Mouse (Mus musculus): Measurements from ENCODE around the gene Il4i1. TPM values are rescaled to one million over a fixed set of nuclear protein-coding genes. Genes with fewer than 3 reads are reported as not detected.

The Il4i1 gene
- total RNA-seq, 2 experiments from 2014 or later, result 1.9 to 2.3 TPM

DNA sequence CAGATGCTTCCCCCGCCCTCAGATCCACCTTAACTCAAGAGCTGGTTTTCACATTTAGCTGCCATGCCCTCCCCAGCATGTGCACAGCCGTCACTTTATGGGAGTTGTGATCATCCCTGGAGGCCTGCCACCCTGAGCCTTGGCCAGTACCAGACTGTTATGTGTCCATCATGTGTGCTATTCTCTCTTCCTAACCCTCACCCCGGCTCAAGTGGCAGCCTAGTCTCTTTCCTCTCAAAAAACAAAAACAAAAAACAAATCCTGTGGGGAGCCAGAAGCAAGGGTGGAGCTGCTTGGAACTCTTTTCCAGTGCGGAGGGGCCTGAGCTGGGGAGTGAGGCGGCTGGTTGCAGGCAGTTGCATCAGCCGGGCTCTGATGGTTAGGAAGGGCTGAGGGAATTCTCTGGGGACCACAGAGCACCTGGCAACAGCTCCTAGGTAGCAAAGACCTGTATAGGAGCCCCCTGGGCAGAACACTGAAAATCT, 2.6 kb downstream of the Il4i1 start:
- peak; percentile 63 for DNase-seq

DNA sequence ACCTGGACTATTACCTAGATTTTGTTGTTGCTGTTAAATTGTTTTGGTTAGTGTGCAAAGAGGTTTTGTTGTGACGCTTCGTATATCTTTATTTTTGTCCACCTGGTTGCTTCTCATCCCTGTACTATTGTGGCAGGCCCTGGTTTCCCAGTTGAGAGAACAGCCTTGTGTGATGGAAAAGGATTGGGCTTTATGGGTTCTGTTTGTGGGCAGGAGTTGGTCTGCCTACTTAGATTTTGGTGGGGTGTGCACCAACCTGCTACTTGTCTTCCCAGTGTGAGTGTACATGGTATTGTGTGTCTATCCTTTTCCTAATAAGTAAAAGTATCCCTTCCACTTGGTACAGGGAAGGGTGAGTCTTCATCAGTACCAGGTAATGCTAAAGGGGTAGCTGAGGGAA, 3.2 kb downstream of the Il4i1 start:
- DNase-seq, result peak; percentile 1

DNA sequence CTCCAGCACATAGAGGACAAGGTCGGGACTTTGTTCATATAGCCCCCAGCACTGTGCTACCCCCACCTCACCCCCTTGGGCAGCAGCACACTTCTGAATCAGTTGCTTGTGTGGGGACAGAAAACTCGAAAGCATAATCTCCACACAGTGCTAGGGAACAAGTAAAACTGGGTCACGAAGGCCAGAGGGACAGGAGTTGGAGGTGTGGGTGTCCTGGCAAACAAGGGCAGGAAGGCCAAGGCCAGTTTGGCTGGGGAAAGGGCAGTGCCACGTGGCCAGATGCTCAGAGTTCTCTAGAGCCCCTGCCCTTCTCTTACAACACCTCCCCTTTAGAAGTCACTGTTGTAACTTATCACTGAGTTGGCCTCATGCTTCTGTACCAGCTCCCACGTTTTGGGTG, 3.7 kb downstream of the Il4i1 start:
- DNase-seq, result peak; percentile 3

DNA sequence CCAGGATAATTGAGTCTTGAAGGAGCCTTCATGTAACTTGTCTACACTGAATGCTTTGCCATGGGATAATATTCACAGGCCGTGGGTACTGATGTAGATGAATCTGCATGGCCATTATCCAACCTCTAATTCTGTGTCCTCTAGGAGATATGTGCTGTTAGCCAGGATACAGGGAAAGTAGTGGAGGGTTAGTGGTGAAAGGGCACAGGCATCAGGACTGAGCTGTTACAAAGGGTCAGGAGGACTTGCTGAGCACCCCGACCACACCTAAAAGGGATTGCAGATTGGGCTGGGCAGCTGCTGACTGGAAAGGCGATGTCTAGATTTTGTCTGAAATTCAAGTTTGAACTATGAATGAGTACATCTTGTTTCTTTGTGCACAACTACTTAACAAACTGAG, 4.3 kb downstream of the Il4i1 start:
- DNase-seq, result peak; percentile 0

DNA sequence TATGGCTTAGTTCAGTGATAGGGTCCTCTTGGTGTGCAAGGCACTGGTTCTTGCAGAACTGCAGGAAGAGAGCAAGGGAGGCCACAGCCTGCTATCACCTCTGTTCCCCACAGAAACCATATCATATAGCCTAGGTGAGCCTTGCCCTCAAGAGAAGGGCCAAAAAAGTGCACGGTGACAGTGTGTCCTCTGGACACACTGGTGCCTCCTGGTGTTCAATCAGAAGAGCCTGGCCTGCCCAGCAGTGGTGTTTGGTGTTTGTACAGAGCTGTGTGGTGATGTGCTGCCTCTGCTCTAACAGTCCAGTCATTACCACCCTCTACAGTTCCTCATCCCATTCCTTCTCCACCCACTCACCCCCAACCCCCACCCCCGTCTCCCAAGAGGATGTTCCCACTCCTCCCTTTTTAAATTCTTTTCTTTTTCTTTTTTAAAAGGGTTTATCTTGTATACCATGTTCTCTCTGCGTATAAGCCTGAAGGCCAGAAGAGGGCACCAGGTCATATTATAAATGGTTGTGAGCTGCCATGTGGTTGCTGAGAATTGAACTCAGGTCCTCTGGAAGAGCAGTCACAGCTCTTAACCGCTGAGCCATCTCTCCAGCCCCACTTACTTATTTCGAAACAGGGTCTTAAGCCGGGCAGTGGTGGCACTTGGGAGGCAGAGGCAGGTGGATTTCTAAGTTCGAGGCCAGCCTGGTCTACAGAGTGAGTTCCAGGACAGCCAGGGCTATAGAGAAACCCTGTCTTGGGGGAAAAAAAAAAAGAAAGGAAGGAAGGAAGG, 5.7 kb downstream of the Il4i1 start:
- DNase-seq, result peak; percentile 2

DNA sequence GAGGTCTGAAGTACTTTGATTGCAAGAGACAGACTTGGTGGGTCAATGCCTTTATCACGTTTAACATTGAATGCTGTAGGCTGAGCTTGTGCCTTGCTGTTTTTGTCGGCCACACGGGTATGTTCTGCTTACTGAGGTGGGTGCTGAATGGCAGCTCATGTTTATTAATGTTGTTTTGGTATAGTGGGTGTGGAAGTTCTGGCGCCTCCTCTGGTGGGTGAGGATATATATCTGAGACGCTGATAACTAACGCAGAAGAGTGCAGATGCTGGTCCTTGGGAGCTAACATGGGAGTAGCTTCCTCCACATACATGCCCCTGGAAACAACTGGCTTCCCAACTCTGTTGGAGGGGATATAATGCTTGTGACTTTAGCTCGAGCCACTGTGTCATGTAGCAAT, 7.2 kb downstream of the Il4i1 start:
- no peak for DNase-seq

DNA sequence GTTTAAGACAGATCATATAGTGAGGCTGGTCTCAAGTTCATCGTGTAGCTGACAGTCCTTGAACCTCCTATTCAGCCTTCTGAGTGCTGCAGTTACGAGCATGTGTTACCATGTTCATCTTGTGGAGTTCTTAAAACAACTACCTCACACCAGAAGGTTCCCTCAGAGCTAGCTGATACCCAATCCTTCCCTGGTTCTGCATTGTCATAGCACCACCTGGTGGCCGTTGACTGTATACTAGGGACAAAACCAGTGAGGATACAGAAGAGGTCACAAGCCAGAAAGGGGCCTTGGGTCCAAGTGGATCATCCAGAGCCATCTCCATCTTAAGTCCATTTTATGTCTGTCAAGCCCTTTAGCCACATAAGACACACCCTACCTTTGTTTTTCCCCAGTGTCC, 8.7 kb downstream of the Il4i1 start:
- DNase-seq, result peak; percentile 82

DNA sequence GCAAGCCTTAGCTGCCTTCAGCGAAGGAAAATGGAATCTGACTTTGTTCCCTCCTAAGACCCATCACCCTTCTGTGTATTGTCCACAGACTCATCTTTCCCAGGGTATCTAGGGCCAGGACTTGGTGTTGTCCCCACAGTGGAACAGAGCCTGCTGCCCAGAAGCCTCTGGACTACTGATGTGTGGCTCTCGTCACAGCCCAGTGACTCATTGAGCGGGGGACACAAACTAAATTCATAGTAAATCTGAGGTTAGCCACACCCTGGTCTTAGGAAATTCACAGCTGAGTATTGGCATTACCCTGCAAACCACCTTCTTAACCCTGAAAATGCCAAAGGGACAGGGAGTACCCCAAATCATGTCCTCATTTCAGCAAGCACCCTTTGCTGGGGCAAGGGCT, 10.6 kb downstream of the Il4i1 start:
- no peak for DNase-seq

DNA sequence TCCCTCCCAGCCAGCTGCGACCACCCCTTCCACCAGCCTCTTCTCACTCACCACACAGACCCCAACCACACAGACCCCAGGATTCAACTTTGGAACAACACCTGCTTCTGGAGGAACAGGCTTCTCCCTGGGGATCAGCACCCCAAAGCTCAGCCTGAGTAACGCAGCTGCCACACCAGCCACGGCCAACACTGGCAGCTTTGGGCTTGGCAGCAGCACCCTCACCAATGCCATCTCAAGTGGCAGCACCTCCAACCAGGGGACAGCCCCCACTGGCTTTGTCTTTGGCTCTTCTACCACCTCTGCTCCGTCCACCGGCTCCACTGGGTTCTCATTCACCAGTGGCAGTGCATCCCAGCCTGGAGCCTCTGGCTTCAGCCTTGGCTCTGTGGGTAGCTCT, 12.5 kb downstream of the Il4i1 start:
- no peak for DNase-seq

DNA sequence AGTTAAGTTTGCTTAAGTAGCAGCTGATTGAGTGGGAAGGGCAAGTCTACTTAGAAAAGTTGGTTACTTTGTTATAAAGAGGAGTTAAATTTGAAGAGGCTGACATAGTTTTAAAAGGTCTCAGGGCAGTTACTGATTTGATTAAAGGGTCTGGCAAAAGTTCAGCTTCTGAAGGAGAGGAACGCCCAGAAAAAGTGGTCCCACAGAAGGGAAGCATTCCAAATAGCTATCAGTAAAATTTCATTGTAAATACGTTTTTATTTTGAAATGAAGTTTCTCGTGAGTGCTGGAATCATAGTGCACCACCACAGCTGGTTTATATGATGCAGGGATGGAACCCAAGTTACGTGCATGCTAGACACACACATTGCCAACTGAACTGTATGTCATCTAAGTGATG, 16.6 kb downstream of the Il4i1 start:
- no peak for DNase-seq

DNA sequence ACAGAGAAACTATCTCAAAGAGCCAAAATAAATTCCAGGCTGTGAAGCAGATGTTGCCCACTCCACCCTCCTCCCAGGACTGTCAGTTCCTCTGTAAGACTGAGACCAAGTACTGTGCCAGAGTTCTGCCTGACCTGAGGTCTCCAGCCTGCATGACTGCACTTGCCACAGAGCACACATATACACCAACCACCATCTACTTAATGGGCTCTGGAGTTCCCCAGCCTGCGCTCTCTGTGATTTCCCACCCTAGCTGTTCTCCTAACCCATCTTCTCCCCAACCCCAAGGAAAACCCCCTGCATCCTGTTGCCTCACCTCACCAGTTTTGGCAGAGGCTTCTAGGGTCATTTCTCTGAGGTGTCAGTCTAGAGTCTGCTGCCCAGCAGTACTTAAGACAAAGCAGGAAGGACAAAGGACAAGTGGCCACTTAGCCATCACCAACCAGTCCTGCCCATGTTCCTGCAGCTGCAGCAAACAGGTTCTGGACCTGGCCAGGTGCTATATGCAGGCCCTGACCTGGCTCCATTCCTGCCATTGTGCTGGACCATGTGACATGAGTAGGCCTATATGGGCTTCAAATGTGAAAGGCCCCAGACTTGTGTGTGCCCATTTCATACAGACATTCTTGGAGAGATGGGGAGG, 19.3 kb downstream of the Il4i1 start:
- DNase-seq, result no peak

DNA sequence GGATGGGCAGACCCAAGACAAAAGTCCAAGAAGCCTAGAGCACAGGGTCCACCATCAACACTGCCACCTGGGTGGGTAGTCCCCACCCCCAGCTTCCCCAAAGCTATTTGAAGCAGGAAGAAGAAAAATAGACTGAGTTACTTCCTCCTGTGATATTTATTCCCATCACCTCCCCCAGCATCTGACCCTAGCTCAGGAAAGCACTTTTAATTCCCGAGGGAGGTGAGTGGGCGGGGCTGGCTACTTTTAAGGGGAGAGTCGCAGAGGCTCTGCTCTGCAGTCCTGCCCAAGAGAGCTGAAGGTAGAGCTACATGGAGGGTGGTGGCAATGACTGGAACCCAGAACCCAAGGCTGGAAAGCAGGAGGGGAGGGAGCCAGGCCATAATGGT, 19.8 kb downstream of the Il4i1 start:
- DNase-seq, result no peak

DNA sequence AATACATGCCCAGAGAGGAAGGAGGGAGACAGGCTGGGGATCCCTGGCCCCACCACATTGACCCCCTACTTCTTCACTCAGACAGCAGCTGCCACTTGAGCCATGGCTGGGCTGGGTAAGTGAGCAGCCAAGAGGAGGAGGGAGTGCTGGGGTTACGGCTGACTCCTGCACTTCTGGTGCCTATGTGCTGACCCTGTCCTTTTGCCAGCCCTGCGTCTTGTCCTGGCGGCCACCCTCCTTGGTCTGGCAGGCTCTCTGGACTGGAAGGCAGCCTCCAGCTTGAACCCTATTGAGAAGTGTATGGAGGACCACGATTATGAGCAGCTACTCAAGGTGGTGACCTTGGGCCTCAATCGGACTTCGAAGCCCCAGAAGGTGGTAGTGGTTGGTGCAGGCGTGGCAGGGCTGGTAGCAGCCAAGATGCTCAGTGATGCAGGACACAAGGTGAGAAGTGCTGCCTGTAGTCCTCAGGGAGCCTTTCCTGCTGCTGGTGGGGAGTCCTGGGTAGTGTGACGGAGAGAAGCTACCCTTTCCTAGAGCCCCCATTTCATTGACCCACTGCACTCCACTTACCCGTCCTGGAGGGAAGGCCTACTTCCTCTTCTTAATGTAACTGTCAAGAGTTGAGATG, 20.4 kb downstream of the Il4i1 start:
- peak; percentile 48 for DNase-seq

DNA sequence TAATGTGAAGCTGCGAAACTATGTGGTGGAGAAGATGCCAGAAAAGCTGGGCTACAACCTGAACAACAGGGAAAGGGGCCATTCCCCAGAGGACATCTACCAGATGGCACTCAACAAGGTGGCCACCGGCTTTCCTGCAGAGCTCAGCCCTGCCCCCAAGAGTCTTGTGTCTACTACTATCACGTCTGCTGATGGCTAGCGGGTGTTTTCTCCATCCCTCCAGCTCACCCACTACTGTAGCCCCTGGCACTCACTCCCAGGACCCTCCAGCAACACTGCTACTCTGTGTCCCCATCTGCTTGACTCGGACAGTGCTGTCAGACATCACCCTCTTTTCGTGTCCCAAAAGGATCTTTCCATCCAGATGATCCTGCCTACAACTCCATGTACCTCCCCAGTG, 21.9 kb downstream of the Il4i1 start:
- DNase-seq, result no peak

DNA sequence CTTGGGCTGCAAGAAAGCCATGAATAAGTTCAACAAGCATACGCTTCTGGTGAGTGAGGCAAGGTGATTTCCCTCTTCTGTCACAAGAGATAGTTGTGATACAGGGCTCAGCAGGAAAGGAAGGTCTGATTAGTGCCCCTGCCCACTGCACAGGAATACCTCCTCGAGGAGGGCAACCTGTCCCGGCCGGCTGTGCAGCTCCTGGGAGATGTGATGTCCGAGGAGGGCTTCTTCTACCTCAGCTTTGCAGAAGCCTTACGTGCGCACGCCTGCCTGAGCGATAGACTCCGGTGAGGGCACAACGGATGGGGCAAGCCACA, 22.9 kb downstream of the Il4i1 start:
- DNase-seq, result no peak

DNA sequence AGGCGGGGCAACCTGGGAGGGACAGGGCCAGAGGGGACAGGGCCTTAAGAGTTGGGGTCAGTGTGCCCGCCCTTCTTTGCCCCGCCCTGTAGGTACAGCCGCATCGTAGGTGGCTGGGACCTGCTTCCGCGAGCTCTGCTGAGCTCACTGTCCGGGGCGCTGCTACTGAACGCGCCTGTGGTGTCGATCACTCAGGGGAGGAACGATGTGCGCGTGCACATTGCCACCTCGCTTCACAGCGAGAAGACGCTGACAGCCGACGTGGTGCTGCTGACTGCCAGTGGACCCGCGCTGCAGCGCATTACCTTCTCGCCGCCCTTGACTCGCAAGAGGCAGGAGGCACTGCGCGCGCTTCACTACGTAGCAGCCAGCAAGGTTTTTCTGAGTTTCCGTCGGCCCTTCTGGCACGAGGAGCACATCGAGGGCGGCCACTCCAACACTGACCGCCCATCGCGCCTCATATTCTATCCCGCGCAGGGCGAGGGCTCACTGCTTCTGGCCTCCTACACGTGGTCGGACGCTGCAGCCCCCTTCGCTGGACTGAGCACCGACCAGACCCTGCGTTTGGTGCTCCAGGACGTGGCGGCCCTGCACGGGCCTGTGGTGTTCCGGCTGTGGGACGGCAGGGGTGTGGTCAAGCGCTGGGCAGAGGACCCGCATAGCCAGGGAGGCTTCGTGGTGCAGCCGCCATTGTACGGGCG, 23.5 kb downstream of the Il4i1 start:
- DNase-seq, result peak; percentile 52

DNA sequence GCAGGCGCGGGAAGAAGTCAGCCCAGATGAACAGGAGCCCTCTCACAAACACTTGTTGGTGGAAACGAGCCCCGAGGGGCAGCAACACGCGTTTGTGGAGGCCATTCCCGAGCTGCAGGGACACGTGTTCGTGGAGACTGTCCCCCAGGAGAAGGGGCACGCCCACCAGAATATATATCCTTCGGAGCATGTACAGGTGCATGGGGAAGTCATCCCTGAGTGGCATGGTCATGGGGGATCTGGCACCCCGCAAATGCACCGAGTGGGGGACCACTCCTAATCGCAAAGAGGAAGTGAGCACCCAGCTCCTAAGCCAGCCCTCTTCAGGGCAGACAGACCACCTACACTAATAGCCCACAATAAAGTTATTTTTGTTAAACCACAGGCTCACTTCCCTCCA, 24.2 kb downstream of the Il4i1 start:
- DNase-seq, result no peak

DNA sequence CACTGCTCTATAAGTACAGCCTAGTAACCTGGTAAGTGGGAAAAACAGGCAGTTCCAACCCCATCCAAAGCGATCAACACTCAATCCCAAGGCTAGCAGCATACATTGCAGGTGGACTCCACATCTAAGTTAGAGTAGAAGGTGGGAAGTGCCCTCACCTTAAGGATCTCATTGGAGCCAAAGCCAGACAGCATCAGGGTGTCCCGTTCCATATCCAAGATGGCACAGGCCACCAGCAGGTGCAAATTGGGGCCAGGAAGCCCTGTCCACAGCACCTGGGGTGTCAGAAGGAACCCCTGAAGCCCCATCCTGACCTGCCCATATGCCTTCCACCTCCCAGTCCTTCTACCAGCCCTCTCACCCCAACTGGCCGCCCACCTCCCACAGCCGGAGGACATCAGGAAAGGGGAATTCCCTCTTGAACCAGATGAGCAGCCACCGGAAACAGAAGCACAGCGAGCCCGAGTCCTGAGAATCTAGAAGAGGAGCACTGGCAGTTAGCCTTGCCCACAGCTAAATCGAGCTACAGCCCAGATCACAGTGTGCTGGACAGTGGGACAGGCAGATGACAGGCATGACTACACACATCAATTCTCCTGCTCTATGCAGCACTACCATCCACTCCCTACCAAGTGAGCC, 25.8 kb downstream of the Il4i1 start:
- no peak for DNase-seq

DNA sequence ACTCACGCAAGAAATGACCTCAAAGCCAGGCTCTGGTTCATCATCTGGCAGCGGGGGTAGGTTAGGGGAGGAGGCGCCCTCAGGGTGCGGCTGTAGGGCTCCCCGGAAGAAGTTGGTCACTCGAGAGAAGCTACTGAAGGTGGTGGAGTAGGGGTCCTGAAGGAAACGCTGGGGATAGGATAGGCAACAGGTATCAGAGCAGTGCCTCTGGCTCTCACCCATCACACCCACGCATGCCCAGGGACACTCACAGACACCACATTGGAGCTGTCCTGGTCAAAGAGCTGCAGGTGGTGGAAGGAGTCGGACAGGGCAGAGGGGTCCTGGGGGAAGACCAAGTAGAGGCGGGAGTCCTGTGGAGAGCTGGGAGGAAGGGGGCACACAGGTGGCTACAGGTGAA, 28.8 kb downstream of the Il4i1 start:
- no peak for DNase-seq

DNA sequence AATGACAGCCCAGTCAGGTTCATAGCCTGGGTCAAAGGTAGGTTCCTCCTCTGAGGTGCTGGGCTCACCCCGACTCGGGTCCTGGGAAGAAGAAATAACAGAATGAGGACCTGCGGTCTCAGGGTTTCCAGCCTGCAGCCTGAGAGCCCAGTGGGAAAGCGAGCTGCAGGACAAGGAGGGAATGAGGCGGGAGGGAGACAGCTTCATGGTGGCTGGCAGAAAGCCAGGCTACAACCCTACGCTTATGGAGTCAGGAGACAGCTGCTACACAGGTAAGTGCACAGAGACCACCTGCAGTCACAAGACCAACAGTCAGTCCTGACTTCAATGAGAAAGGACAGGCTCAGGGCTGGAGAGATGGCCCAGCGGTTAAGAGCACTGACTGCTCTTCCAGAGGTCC, 30.6 kb downstream of the Il4i1 start:
- DNase-seq, result no peak

DNA sequence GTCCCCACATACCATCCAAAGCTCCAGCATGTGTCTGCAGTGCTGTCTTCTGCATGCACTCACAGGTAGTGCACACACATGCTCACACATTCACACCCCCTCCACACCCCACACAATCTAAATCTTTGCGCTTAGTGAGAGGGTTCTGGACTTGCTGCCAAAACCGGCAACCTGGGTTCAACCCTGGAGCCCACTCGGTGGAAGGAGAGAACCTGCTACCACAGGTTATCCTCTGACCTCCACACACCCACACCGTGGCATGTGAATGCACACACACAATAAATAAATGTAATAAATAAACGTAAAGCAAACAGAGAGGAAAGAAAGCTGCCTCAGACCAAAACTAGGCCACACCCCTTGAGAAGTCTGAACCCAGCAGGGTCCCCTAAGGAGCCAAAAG, 31.6 kb downstream of the Il4i1 start:
- DNase-seq, result no peak

DNA sequence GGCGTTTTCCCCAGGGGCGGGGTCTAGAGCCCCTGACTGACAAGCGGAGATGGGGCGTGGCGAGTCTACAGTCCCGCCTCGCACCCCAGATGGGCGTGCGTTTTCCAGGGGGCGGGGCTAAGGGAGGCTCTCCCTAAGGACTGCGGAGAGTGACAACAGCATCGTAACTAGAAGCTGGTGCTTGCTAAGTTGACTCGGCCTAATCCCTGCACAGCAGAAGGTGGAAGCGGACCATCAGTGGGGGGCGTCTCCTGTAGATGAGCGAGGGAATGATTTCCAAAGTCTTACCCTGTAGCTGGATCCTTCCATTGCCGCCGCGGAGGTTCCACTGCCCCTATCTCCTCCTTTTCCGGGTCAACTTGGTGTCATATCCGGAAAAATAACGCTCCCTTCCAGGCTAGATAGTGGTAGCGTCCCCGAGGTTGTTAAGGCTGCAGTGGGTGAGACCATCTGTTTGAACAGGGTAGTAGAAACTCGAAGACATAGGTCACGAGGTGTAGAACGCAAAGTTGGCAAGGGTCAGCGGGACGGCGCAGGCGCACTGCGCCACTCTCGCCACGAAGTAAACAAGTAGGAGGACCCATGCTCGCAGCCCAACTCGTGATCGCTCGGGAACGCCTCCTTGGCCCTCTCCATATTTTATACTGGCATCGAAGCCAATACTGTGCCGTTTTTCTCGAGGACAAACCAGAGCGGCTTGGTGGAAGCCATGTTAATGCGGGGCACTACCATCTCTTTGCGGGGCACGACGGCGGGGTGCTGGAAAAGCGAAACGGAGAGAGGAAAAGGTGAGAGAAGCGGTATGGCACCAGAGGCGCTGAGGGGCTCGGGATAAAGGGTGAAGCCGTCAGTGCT, 32.6 kb downstream of the Il4i1 start, which contains the start of the genes Akt1s1 and Tbc1d17:
TSS of gene Akt1s1 (plus strand) at position 431 of the 855 bp plus-strand sequence.
TSS of gene Tbc1d17 (minus strand) at position 519 of the 855 bp plus-strand sequence.
- DNase-seq, result peak; percentile 98

Measured in gastrocnemius, postnatal 10 days (tissue).